Mouse (Mus musculus): ENCODE results near the gene Wdfy2.

Gene Wdfy2

GRCm38 (mm10) chr14:62939435-62939834 lies 102.0 kb downstream of the Wdfy2 start:
- peak; percentile 38 to 44 for DNase-seq

DNA sequence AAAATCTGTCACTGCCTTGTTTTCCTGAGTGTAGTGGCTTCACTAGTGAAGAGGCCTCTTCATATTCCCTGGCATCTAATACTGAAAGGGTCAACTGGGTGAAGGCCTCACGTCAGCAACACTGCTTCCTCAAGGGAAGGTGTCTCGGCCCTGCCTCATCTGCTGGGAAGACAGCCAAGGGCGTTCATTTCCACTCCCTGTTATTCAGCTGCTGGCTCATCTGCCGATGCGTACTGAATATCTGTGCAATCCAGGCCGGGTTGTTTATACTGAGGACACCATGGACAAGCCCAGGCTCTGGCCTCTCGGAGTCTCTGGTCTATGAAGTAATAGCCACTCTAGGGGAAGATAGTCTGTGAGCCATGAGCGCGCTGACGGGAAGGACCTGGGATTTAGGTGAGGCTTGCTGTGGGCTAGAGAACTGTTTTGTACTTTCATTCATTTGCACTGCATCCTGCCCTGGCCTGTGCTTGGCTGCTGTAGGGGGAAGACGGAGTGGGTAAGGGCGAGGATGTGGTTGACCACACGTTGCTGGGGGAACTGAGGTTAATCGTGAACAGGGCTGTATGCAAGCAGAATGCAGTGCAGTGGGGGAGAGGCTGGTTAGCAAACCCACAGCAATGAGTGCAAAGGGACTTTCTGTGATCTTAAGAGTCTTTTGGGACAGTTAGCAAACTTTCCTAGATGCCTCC lies 103.1 kb downstream of the Wdfy2 start:
- DNase-seq: peak; percentile 46 to 62

DNA sequence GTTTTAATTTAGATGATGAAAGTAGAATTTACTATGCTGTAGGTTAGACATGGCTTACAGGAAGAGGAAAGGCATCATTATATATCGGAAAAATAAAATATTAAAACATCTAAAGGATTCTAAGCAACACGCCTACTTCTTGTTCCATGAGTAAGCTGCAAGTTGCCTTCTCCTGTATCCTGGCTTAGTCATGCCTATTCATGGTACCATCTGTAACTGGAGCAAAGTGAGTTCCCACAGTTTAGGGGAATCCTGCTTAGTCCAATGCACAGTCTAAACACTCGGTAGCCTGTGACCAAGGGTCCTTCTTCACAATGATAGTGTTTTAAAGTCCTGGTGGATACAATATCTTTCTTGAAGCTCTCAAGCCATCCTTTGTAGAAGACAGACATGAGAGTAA lies 109.3 kb downstream of the Wdfy2 start:
- DNase-seq: no peak

DNA sequence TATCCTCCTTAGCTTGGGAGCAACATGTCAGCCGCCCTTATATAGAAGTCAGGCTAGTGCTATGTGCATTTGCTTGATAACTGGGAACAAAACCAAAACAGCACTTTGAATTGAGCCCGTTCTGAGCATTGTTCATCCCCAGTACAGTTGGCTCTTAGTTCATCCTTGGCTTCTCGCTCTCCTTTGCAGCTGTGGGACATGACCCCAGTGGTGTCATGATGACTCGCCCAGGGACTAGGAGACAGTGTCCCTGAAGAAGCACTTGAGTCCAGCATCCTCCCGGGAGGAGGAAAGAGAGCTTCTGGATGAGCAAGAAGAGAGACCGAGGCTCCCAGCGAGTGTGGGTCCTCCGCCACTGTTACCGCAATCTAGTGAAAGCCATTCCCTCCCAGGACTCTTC lies 118.6 kb downstream of the Wdfy2 start:
- no peak for DNase-seq

DNA sequence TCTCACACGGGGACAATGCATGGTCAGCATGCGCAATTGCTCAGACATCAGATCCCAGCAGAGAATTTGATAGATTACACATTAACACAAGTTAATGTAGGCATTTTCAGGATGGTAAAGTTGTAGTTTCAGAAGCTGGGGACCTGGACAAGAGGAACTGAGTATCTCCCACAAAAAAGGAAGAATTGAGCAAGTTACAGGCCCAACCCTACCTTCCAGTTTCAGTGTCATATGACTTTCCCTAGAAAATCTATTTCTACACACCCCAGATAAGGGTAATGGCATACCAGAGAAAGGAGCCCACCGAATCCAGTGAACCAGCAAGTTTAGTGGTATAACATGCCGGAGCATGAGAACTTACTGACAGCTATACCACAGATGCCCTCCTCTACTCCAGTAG lies 126.2 kb downstream of the Wdfy2 start:
- DNase-seq: no peak

DNA sequence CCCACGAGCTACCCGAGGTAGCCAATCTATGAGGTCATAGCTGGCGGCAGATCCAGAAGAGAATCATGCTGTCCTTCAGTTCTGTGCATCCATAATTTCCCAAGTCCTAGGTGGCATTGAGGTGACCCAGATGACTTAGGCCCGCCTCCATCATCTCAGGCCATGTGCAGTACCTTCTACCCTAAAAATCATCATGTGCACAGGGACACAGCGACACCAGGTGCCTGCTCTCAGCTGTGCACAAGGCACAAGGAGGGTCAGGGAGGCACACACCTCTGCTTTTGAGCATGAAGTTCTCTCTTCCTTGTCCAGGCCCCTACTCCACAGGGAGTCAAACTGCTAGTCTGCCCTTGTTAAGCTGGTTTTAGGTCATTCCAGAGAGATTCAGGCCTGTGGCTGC lies 127.9 kb downstream of the Wdfy2 start:
- no peak for DNase-seq

- DNase-seq: no peak
Observed at GRCm38 (mm10) chr14:62965811-62966520, 128.5 kb downstream of the Wdfy2 start.

GRCm38 (mm10) chr14:62975046-62975445 lies 137.6 kb downstream of the Wdfy2 start:
- DNase-seq: peak; percentile 64 to 66

DNA sequence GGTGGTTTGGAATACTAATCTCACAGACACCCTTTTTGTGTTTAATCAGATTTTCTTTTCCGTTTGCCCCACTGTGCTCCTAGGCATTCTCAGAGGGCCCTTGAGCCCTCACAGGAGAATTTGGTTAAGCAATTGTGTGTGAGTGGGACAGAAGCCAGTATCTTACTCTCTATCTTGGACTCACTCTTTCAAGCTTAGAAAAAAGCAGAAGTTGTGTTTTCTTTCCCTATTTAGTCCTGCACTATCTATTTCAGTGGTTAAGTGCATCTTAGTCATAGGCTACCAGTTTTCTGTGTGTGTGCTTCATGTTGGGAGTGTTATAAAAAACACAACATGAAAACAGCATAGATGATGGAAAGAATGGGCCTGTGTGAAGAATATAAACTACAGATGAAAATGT lies 142.3 kb downstream of the Wdfy2 start:
- DNase-seq: no peak

DNA sequence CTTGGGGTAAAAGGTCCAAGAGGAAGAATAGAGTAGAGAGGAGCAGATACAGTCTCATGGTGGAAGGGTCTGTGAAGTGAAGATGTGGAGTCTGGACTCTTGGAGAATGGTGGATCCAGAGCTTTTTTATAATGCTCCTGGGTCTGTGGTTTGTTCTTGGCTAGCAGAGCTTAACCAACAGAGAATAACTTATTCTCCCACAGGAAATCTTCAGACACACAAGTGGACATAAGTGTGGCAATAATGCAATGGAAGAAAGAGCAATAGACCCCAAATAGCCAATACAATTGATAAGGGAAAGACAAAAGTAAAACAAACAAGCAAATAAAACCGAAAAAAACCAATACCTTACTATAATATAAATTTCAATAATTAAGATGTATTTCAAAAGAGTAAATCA lies 146.9 kb downstream of the Wdfy2 start, which contains the start of gene Defb48:
TSS of gene Defb48 (minus strand) at position 101 of the 400 bp plus-strand sequence.
- DNase-seq: no peak

GRCm38 (mm10) chr14:62991271-62991670 lies 153.8 kb downstream of the Wdfy2 start:
- DNase-seq: no peak

GRCm38 (mm10) chr14:62991849-62992510 lies 154.5 kb downstream of the Wdfy2 start:
- no peak for DNase-seq

DNA sequence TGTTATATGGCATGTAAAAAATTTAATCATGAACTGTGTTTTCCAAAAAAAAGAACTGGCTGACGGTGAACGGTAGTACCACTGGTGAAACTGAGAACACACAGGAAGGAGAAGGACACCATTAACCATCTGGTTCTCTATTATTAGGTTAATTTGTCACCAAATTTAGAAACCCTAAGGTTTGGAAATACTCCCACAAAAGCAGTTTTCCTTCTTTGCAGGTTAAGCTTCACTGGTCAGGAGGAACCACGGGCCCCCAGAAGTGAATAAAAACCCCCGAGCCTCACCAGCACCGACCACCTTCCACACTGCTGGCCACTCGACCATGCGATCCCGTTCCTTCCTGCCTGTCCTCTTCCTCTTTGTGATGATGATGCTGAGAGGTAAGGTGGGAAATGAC lies 160.3 kb downstream of the Wdfy2 start, which contains the start of gene Defb47:
TSS of gene Defb47 (plus strand) at position 301 of the 400 bp plus-strand sequence.
- DNase-seq: no peak

- no peak for DNase-seq
Observed at GRCm38 (mm10) chr14:62998977-62999376, 161.5 kb downstream of the Wdfy2 start.

DNA sequence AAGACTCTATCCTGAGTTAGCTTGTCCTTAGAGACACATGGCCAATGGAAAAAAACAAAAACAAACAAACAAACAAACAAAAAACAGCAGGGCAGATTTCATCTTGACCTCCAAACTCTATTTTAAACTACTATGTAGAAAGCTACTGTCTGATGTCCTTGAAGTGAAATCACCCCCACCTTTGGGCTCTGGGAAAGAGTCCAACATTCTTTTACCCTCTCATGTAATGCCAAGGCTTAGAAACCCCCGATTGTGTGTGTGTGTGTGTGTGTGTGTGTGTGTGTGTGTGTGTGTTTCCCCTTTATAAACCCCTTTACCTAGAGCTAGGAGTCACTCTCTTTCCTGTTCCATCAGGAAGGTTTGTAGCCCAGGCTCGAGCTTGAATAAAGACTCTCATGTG lies 165.1 kb downstream of the Wdfy2 start:
- DNase-seq: no peak

All from B cell, adult 2 months (primary cell).